Mouse (Mus musculus): ENCODE measurements around the gene Alcam.

DNA sequence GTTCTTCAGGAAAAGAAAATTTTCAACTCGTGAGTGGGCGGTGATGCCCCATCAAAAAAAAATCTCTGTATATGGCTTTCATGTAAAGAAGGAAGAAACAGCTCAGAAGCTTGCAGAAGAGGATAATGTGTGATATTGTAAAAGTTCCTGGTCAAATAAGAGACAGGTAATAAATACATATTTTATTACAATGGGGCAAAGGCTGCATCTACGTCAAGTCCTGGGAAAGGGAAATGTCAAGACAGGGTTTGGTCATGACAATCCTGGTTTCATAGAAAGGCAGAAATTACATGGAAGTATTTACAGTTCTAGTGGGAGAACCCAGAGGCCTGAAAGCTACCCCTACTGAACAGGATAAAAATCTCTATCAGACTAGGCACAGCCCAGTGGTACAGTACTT lies 7.9 kb downstream of the Alcam start:
- no peak for TF ChIP-seq CTCF (IDR thresholded peaks at IDR 0.05 in 2 of 3, conservative IDR thresholded peaks at IDR 0.05 in 1 of 3; ENCODE audit: control insufficient read depth in 1 of 3, insufficient read depth in 1 of 3, low read depth in 2 of 3, low read length in 3 of 3, poor library complexity in 1 of 3, severe bottlenecking in 1 of 3)
- no peak for TF ChIP-seq USF2 (IDR thresholded peaks at IDR 0.05; ENCODE audit: borderline replicate concordance in 1 of 2, insufficient read depth in 1 of 2, low read depth in 1 of 2, low read length in 2 of 2)
